Mouse (Mus musculus) kidney, adult 2 months (tissue): ENCODE measurements at regions not wholly inside any gene's neighbourhood (a gene's known extent, or its start where the extent isn't known, plus 50 kb on each side); places are given as distances from the start of the nearest gene placed in this dataset.

Source experiments
- CTCF ChIP-seq: fragments of 200-500 bp; conservative IDR thresholded peaks from 2 replicates; pipeline ENCODE4 v1.5.1; 2011; ENCODE audit warnings: low read depth, mild to moderate bottlenecking, control low read depth, low read length, moderate library complexity, mixed read lengths; ENCODE audit not compliant: insufficient read depth, insufficient read length
- POLR2A ChIP-seq: fragments of 200-500 bp; IDR thresholded peaks from one replicate; pipeline ENCODE4 v1.6.1; 2011; ENCODE audit warnings: low read depth, low read length, control low read depth

GRCm38 (mm10) chr3:84371842-84372241 lies 65.2 kb upstream of the Trim2 start:
- TF ChIP-seq CTCF (no peak), POLR2A (no peak)
